Mouse (Mus musculus): ENCODE data around the gene Cts8. TPM values are rescaled to one million over a fixed set of nuclear protein-coding genes. Genes with fewer than 3 reads are reported as not detected.

Cts8 gene
- not detected in 2 replicates for polyA plus RNA-seq (2021; fragmentation: Nextera tagmentation)
- long read RNA-seq, experiment 1: 0 reads
- long read RNA-seq, experiment 2: 0 reads

DNA sequence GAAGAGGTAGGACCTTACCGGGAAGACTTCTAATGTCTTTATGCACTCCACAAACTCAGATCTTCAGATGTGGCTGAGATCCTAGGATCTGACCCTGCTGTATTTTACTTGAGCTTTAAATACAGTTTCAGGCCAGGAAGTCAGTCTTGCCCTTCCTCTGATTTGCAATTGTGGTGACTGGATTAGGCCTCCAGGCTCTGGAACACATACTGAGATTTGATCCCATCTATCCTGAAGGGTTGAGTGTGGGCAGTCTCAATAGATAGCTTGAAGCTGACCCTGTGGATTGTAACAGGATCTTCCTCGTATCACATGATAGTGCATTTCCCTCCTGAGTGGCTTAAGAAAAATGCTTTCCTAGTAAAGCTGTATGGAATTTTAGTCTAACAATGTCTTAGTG, at the start of gene Cts8:
Gene Cts8 (minus strand): TSS at position 101 of the 400 bp plus-strand sequence.

DNA sequence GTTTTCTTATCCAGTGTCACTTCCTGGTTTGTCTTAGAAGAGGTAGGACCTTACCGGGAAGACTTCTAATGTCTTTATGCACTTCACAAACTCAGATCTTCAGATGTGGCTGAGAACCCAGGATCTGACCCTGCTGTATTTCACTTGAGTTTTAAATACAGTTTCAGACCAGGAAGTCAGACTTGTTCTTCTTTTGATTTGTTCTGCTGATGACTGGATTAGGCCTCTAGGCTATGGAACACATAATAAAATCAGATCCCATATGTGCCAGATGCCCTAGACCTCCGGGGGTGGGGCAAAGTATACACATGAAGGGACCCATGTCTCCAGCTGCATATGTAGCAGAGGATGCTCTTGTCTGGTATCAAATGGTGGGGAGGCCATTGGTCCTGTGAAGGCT, 33.6 kb upstream of the Cts8 start, which contains the start of gene Gm49398:
Gene Gm49398 (minus strand): TSS at position 101 of the 400 bp plus-strand sequence.

DNA sequence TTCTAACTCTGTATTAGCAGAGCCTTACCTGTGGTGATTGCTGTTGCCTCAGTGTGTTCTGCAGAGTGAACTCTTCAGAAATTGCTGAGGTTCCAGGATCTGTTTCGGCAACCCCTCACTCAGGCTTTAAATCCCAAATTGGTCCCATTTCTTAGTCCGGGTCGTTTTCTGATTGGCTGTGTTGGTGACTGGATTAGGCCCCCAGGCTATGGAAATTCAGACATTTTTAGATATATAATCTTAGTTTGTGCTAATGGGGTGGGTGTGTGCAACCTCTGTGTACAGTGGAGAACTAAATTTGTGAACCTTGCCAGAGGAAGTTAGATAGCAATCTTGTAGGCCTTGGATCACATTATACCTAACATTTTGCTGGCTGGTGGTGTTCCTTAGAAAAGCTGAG, 51.8 kb downstream of the Cts8 start, which contains the start of gene Cts6:
Gene Cts6 (minus strand): TSS at position 101 of the 400 bp plus-strand sequence.

Other genes with a start within 250 kb of the Cts8 start
- gene Ctsj, start 249.4 kb downstream of the Cts8 start, polyA plus RNA-seq (2021; fragmentation: Nextera tagmentation): not detected in 2 replicates
- not detected in 2 replicates for gene Ctsq, start 214.7 kb downstream of the Cts8 start, polyA plus RNA-seq (2021; fragmentation: Nextera tagmentation)
- gene Ctsr, start 91.1 kb downstream of the Cts8 start, polyA plus RNA-seq (2021; fragmentation: Nextera tagmentation): not detected in 2 replicates
- not detected in 2 replicates for gene Cts6, start 51.9 kb downstream of the Cts8 start, polyA plus RNA-seq (2021; fragmentation: Nextera tagmentation)
- not detected in 2 replicates for gene Gm49398, start 33.5 kb upstream of the Cts8 start, polyA plus RNA-seq (2021; fragmentation: Nextera tagmentation)
- not detected in 2 replicates for gene Cts7, start 102.8 kb upstream of the Cts8 start, polyA plus RNA-seq (2021; fragmentation: Nextera tagmentation)

Data from layer of hippocampus, adult 6 months (tissue).